Mouse (Mus musculus) right cerebral cortex, postnatal 10 days (tissue): ENCODE data around the gene Gm3072.
"Not testable (repeated sequence)": the region's sequence is repeated elsewhere in the genome, so short reads cannot be mapped to it uniquely, and the experiment has no call there.

Experiments used
- DNase-seq, 2 experiments: peaks; one replicate each; pipeline ENCODE4 v3.0.0; 2021; ENCODE audit warnings: low spot score in 2 of 2

Gene Gm3072

GRCm38 (mm10) chr14:41624512-41624911 is at the start of gene Gm3072:
Gm3072 (minus strand) TSS chr14:41624612.
- DNase-seq: not testable (repeated sequence)

GRCm38 (mm10) chr14:41648176-41648575 is 23.8 kb upstream of the Gm3072 start:
- peak; percentile 21 to 23 for DNase-seq

- not testable (repeated sequence) for DNase-seq
Measured at GRCm38 (mm10) chr14:41646387-41646786, 22.0 kb upstream of the Gm3072 start, which contains the start of gene Gm3676. Gm3676 (minus strand) TSS chr14:41646487.

- peak in 1 of 2 experiments; percentile 17 for DNase-seq
Measured at GRCm38 (mm10) chr14:41630144-41630543, 5.7 kb upstream of the Gm3072 start.

- DNase-seq: not testable (repeated sequence)
Measured at GRCm38 (mm10) chr14:41622535-41622934, 1.9 kb downstream of the Gm3072 start.

- DNase-seq: not testable (repeated sequence)
Measured at GRCm38 (mm10) chr14:41610690-41611089, 13.7 kb downstream of the Gm3072 start.

- DNase-seq: not testable (repeated sequence)
Measured at GRCm38 (mm10) chr14:41600935-41601334, 23.5 kb downstream of the Gm3072 start.

GRCm38 (mm10) chr14:41586346-41586745 is 38.1 kb downstream of the Gm3072 start:
- DNase-seq: not testable (repeated sequence)

GRCm38 (mm10) chr14:41572911-41573310 is 51.5 kb downstream of the Gm3072 start, which contains the start of gene 1700049E17Rik2:
1700049E17Rik2 (plus strand) TSS chr14:41573211.
- not testable (repeated sequence) for DNase-seq
